Mouse (Mus musculus) lung, postnatal 0 days (tissue): ENCODE data around the gene Bod1l. TPM values are rescaled to one million over a fixed set of nuclear protein-coding genes. Genes with fewer than 3 reads are reported as not detected.

Source experiments
- ATAC-seq: fragments of 200-750 bp; cut with Nextera tagmentation; 2 replicates; pipeline ENCODE4 v1.8.0; 2017; ENCODE audit warnings: moderate library complexity
- DNase-seq: peaks from one replicate; pipeline ENCODE4 v3.0.0-alpha.2; 2016; ENCODE audit warnings: low spot score
- H3K27ac ChIP-seq: fragments of 300-500 bp; sonication (generic); 2 replicates; pipeline ENCODE4 v1.5.1; 2014; ENCODE audit warnings: antibody characterized with exemption, mild to moderate bottlenecking, low read length, mixed read lengths
- H3K27me3 ChIP-seq: fragments of 300-500 bp; sonication (generic); replicated peaks from 2 replicates; pipeline ENCODE4 v1.6.1; 2014; ENCODE audit warnings: low read length, mixed read lengths; ENCODE audit not compliant: insufficient read depth
- H3K36me3 ChIP-seq: fragments of 300-500 bp; sonication (generic); 2 replicates; pipeline ENCODE4 v1.6.1; 2014; ENCODE audit warnings: low read length, mixed read lengths; ENCODE audit not compliant: insufficient read depth
- H3K4me1 ChIP-seq: fragments of 300-500 bp; sonication (generic); 2 replicates; pipeline ENCODE4 v1.6.1; 2014; ENCODE audit warnings: antibody characterized with exemption, low read depth, low read length, mixed read lengths; ENCODE audit not compliant: insufficient read depth
- H3K4me2 ChIP-seq: fragments of 300-500 bp; sonication (generic); replicated peaks from 2 replicates; pipeline ENCODE4 v1.6.1; 2014; ENCODE audit warnings: low read depth, mild to moderate bottlenecking, low read length, moderate library complexity, mixed read lengths
- H3K4me3 ChIP-seq: fragments of 300-500 bp; sonication (generic); 2 replicates; pipeline ENCODE4 v1.5.1; 2014; ENCODE audit warnings: low read depth, low read length
- H3K9ac ChIP-seq: fragments of 300-500 bp; sonication (generic); replicated peaks from 2 replicates; pipeline ENCODE4 v1.6.1; 2014; ENCODE audit warnings: low read depth, mild to moderate bottlenecking
- H3K9me3 ChIP-seq: fragments of 300-500 bp; sonication (generic); 2 replicates; pipeline ENCODE4 v1.6.1; 2016; ENCODE audit warnings: low read length, mixed read lengths
- CTCF ChIP-seq: IDR thresholded peaks from 2 replicates; pipeline ENCODE4 v1.5.1; 2016; ENCODE audit warnings: antibody characterized with exemption, mild to moderate bottlenecking
- EP300 ChIP-seq: IDR thresholded peaks from 2 replicates; pipeline ENCODE4 v1.6.1; 2016; ENCODE audit warnings: antibody characterized with exemption, mild to moderate bottlenecking, control low read depth
- WGBS: fragments of 180-500 bp; shearing (Covaris S2); extraction: QIAGEN DNeasy Blood & Tissue Kit; methylation state at CpG from one replicate; pipeline ENCODE4 v1.1.7; 2014; 5-methylcytosine and 5-hydroxymethylcytosine counted together
- polyA plus RNA-seq: library from polyadenylated mRNA; unstranded; fragments of >200 nt; fragmentation: Nextera tagmentation; extraction: Ambion mirVana; gene quantifications from 2 replicates; pipeline ENCODE4 v1.2.1, GENCODE M21; 2015

The Bod1l gene
- polyA plus RNA-seq, 1 experiment from 2014 or later, result 19.7 TPM

GRCm38 (mm10) chr5:41761509-41762140 lies 82.5 kb downstream of the Bod1l start:
- no peak overlapping the region for H3K4me2 ChIP-seq
- DNase-seq (no peak), ATAC-seq (no peak)
- no peak overlapping the region for H3K9ac ChIP-seq
- TF ChIP-seq CTCF, result no peak
- no peak for TF ChIP-seq EP300
- WGBS, result under 1% methylated on average over 56 of the region's 56 CpGs
- H3K4me1 ChIP-seq, result 0 out of 2 replicates have a peak, but pooled peaks cover 2% of the 10 kb centered on the region
- H3K27me3 ChIP-seq, result peaks cover 83% of the 10 kb centered on the region
- H3K27ac ChIP-seq, result no peak overlapping the region
- no peaks in the 10 kb centered on the region for H3K9me3 ChIP-seq
- peak overlapping the region; percentile 10; the same call in 1 of the 2 replicates for H3K4me3 ChIP-seq
- no peaks in the 10 kb centered on the region for H3K36me3 ChIP-seq

- no peak overlapping the region for H3K4me3 ChIP-seq
These were observed 83.1 kb downstream of the Bod1l start for GRCm38 (mm10) chr5:41760831-41761508.

GRCm38 (mm10) chr5:41760071-41760470 lies 84.0 kb downstream of the Bod1l start:
- no peak for DNase-seq
- no peaks in the 10 kb centered on the region for H3K36me3 ChIP-seq
- no peak overlapping the region for H3K27ac ChIP-seq
- no peaks in the 10 kb centered on the region for H3K9me3 ChIP-seq
- H3K4me1 ChIP-seq, result 0 out of 2 replicates have a peak, but pooled peaks cover 2% of the 10 kb centered on the region
- H3K27me3 ChIP-seq, result peaks cover 82% of the 10 kb centered on the region
- H3K4me3 ChIP-seq, result no peak overlapping the region
- no peak overlapping the region for H3K9ac ChIP-seq
- no peak for ATAC-seq
- TF ChIP-seq CTCF (no peak), EP300 (no peak)
- no peak overlapping the region for H3K4me2 ChIP-seq
- WGBS, result 6% methylated on average over 8 of the region's 8 CpGs

More at GRCm38 (mm10) chr5:41760831-41761508, 83.1 kb downstream of the Bod1l start:
- DNase-seq (no peak), ATAC-seq (no peak)
- Histone ChIP-seq H3K36me3 (no peaks in the 10 kb centered on the region), H3K4me1 (0 out of 2 replicates have a peak, but pooled peaks cover 2% of the 10 kb centered on the region), H3K4me2 (no peak overlapping the region), H3K27me3 (peaks cover 79% of the 10 kb centered on the region), H3K27ac (no peak overlapping the region), H3K9ac (no peak overlapping the region), H3K9me3 (no peaks in the 10 kb centered on the region)
- WGBS, result 9% methylated on average over 22 of the region's 22 CpGs
- TF ChIP-seq CTCF (no peak), EP300 (no peak)

- Histone ChIP-seq H3K4me2 (no peak overlapping the region), H3K9ac (no peak overlapping the region), H3K9me3 (no peaks in the 10 kb centered on the region), H3K4me3 (no peak overlapping the region), H3K36me3 (no peaks in the 10 kb centered on the region), H3K27me3 (peaks cover 83% of the 10 kb centered on the region), H3K27ac (no peak overlapping the region), H3K4me1 (0 out of 2 replicates have a peak, but pooled peaks cover 2% of the 10 kb centered on the region)
- 9% methylated on average over 19 of the region's 19 CpGs for WGBS
- no peak for TF ChIP-seq CTCF
- TF ChIP-seq EP300, result no peak
- ATAC-seq, result no peak
- DNase-seq, result no peak
These were observed 85.2 kb downstream of the Bod1l start for GRCm38 (mm10) chr5:41758671-41759639.

DNA sequence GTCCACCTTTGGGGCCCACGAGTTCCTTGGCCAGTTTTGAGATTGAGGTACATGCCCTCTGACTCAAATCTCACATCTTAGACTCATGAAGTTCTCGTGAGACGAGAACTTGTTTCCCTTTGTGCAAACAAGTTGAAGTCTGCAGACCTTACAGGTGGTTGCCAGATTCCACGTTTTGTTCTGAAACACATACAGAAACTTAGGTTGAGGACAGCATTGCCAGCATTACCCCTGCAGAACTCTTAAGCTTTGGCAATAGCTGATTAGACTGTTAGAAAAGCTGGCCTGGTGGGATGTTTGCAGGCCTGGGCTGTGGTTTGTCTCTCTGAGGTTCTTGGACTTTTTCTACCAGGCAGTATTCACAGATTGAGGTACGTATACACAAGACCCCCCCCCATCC lies 86.8 kb downstream of the Bod1l start:
- no peak for ATAC-seq
- peaks cover 68% of the 10 kb centered on the region for H3K27me3 ChIP-seq
- no peak for TF ChIP-seq EP300
- H3K4me1 ChIP-seq, result 0 out of 2 replicates have a peak, but pooled peaks cover 2% of the 10 kb centered on the region
- H3K9ac ChIP-seq, result no peak overlapping the region
- H3K27ac ChIP-seq, result no peak overlapping the region
- H3K4me2 ChIP-seq, result no peak overlapping the region
- DNase-seq, result no peak
- H3K9me3 ChIP-seq, result no peaks in the 10 kb centered on the region
- 8% methylated on average over 5 of the region's 5 CpGs for WGBS
- H3K4me3 ChIP-seq, result no peak overlapping the region
- no peaks in the 10 kb centered on the region for H3K36me3 ChIP-seq

- Histone ChIP-seq H3K9me3 (no peaks in the 10 kb centered on the region), H3K27me3 (peaks cover 65% of the 10 kb centered on the region), H3K4me1 (no peaks in the 10 kb centered on the region), H3K4me2 (no peak overlapping the region), H3K9ac (no peak overlapping the region), H3K27ac (no peak overlapping the region), H3K36me3 (no peaks in the 10 kb centered on the region), H3K4me3 (no peak overlapping the region)
- no peak for DNase-seq
- no peak for TF ChIP-seq EP300
- TF ChIP-seq CTCF, result no peak
- 3% methylated on average over 4 of the region's 4 CpGs for WGBS
- no peak for ATAC-seq
These were observed 87.7 kb downstream of the Bod1l start for GRCm38 (mm10) chr5:41756396-41756795.
